Mouse (Mus musculus): ENCODE data around the gene Htatip2. TPM values are rescaled to one million over a fixed set of nuclear protein-coding genes. Genes with fewer than 3 reads are reported as not detected.

The Htatip2 gene
- total RNA-seq, 2 experiments from 2014 or later: 7.0 to 8.1 TPM

Other genes starting within 250 kb of the Htatip2 start
- not detected for gene Dbx1, start 122.3 kb upstream of the Htatip2 start, total RNA-seq (2021)
- 10 to 100 TPM; 33.4 to 38.5 TPM for gene Prmt3, start 19.2 kb downstream of the Htatip2 start, total RNA-seq (2021)
- under 1 TPM; 0.10 to 0.17 TPM for gene Slc6a5, start 151.0 kb downstream of the Htatip2 start, total RNA-seq (2021)
- 10 to 100 TPM; 50.2 to 50.6 TPM for gene Nell1, start 215.7 kb downstream of the Htatip2 start, total RNA-seq (2021)

Data from left cerebral cortex, postnatal 10 days (tissue).